Mouse (Mus musculus): Measurements from ENCODE around the gene Btbd35f12.
"Not testable (repeated sequence)": the region's sequence is repeated elsewhere in the genome, so short reads cannot be mapped to it uniquely, and the experiment has no call there.

Btbd35f12 gene

DNA sequence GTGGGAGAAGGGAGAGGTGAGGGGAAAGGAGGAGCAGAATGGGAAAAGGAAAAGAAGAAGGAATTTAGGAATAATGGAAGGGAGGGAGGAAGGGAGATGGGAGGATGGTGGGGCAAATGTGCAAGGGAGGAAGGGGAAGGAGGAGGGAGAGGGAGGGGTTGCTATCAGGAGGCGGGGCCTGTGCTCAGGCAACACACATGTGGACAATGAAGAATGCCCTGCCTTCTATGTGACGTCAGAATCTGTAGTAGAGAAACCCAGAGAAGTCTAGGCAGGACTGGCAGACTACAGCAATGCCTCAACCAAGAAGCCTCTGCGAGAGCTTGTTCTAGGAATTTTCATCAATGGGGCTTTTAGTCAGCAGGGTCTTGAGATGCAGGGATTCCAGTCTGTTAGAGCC, at the start of gene Btbd35f12:
Gene Btbd35f12, plus strand, starts transcription at position 301 of the 400 bp plus-strand sequence.
- not testable (repeated sequence) for DNase-seq

DNA sequence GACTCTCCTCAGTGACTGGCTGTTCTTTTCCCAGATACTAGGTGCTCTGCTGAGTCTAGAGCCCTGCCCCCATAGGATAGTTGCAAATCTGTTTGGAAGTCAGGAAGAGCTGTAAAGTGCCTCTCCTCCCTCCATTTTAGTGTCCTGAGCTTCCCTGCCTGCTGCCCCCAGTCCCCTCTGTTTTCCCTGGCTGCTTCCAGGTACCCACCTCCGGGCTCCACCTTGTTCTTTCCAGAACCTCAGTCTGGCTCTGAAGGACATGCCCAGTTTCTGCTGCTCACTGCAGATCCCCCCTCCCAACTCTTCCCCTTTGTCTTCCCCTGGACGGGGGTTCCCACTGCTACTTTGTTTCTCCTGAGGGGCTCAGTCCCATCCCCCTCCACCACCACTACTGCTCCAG, 40.1 kb downstream of the Btbd35f12 start:
- DNase-seq, result not testable (repeated sequence)

Measured in kidney, adult 9 months (tissue).